Mouse (Mus musculus): ENCODE results near the gene Pxdn.

Pxdn gene

DNA sequence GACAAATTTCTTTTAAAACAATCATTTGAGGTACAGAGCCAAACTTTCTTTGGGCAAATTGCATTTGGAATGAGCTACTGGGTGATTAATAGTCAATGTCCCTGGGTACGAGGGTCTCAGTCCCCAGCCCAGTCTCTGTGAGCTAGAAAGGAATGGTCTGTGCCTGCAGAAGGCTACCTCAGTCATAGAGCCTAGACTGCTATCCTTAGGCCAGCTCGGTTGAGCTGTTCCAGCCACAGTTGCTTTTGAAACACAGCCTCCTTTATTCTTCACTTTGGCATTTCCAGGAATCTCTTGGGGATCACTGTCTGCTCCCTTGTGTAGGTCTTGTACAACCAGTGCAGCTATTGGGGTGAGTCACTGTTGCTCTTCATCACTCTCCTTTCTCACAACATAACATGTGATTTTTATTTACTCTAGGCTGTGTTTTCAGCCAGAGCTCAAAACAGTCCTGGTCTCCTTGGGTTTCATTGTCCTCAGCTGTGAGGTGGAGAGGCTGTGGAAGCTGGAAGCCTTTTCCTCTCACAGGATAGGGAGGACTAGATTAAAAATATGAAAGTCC, 86.9 kb downstream of the Pxdn start:
- no peak for DNase-seq (ENCODE audit: low read depth)

DNA sequence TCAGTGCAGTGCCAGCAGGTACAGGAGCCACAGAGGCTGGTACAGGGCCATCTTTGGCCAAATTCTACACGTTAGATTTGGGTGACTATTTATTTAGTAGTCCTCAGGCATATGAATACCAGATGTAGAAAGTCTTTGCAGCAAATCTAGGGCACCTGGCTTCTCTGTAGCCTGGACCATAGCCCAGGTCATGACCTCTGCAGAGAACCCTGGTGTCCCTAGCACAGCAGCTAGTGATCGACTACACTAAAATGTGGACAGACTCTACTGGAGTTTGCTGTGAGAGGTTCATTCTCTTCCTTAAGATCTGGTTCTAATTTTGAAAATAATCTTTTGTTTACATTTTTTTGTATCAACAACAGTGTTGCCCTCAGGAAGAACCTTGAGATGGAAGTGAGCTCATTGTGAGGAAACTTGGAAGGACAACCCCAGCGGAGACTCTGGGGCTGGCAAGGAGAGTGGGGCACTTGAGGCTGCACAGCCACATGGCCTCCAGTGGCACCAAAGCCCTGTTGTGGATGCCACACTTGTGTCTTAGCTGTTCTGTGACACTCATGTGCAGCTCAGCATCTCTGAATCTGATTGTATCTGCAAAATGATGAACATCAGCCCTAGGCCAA, 90.4 kb downstream of the Pxdn start:
- DNase-seq (ENCODE audit: low read depth) = no peak

DNA sequence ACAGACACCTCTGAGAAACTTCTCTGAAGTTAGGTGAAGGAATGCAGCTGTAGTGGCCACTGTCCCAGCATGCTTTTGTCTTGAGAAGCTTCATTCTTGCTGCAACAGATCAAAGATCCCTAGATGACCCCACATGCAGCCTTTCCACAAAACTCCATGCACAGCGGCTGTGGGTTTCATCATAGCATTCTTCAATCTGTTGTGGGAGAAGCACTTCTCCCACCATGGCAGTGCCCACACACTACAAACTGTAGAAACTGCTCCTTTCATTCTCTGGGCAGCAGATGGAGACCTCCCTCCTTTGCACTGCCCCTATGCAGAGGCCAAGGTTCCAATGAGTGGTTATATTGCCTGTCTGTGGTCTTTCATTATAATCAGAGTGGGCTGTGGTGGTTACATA, 91.7 kb downstream of the Pxdn start:
- DNase-seq (ENCODE audit: low read depth) = no peak

DNA sequence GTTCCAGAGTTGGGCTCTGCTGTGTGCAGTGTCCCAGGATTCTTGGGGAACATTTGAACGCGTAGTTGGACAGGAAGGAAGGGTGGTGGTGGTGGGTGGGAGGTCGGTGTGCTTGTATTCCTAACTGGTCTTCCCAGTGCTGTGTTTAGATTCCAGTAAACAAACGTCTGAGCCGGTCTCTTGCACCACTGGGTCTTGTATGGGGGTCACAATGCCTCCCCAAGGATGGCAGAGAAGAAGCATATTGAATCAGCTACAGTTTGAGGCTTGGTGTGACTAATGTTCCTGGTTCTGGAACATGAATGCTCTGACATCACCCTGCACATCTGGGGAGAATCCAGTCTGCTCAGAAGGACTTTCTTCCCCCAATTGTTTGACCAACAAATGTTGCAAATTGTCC, 93.2 kb downstream of the Pxdn start:
- DNase-seq (ENCODE audit: low read depth) = no peak

DNA sequence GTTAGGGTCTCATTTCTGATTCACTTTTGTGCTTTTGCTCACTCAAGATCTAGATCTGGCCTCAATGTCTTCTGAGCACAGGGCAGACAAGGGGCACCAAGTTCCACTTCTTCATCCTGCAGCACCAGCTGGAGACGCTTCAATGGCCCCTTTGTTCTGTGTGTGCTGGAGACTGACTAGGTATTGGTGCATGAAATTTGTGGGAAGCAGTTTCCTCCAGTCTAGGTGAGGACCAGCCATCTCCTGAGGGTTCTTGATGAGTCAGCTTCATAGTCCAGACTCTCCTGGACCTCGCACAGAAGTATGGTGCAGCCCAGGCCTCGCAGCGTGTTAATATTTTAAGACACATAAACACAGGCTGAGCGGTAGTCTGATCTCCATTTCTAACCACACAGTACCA, 97.3 kb downstream of the Pxdn start:
- DNase-seq (ENCODE audit: low read depth) = no peak

DNA sequence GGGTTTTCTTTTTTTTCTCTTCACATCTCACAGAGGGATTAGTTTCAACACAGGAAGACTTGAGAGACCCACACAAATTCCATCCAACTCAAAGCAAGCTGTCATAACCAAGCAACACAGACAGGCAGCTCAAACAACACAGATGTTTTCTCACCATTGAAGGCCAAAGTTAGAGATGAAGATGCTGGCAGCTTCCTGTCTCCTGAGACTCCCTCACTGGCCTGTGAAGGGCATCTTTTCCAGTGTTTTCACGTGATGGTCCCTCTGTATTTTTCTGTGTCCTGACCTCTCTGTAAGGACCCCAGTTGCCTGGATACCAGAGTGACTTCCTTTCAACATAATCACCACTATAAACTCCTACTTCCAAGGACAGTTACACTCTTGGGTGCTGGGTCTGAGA, 98.0 kb downstream of the Pxdn start:
- no peak for DNase-seq (ENCODE audit: low read depth)

DNA sequence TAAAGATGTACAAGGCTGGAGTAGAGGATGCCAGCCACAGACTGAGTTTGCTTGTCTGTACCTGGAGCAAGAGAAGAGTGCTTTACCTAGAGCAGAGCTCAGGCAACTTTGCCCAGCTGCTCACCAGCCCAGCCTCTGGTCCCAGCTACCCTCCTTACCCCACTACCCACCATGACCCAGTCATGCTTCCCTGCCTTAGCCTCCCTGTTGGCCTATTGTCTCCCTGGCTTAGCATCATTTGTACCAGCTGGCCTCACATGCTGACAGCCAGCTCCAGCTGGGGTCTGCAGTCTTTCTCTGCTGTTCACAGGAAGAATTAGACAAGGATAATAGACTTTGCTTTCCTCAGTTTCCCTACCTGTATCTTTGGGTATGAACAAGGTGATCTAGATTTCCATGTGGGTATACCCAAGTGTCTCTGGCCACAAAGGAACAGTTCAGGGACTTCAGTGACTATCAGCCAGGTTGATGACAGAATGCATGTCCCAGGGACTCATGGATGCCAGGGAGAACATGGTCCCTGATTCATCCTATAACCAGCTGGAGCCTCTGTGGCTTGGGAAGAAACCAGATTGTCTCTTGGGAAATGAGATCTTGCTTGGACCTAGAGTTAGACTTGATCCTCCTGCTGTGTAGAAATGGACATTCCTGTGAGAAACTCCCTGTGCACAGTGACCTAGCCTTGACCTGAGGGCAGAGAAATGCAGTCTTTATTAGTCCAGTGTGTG, 98.6 kb downstream of the Pxdn start:
- no peak for DNase-seq (ENCODE audit: low read depth)

DNA sequence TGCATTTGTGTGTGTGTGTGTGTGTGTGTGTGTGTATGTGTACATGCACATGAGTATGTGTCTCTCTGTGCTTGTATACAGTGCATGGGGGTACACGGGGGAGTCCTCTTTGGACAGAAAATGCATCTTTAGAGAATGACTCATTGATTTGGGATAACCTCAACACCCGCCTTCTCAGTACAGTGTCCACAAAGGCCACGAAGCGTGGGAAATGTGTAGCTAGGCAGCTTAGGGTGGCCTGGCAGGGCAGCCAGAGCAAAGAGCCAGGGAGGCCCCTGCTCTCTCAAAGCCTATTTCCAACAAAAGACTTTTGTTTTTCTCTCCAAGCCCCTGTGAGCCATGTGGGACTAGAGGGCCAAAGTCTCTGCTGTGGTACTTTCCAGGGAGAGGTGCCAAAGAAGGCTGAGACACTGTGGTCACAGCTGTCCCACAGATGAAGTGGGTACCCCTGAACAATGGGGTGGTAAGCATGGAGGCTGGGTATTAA, 99.2 kb downstream of the Pxdn start:
- no peak for DNase-seq (ENCODE audit: low read depth)

DNA sequence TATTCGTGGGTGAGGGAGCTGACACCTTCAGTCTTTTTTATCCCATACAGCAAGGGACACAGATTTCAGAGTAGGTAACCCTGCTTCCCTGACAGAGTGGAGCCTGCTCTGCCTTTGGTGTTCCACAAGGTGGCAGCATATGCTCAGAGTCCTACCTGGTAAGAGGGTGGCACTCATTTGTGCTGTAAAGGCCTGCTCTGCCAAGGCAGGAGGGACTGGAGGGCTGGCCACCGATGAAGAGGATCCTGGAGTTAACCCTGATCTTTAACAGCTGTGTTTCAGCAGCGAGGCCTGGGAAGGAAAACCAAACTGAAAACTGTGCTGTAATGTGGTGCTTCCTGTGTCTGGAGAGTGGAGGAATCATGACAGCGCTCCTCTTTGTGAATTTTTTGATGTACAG, 102.2 kb downstream of the Pxdn start:
- no peak for DNase-seq (ENCODE audit: low read depth)

DNA sequence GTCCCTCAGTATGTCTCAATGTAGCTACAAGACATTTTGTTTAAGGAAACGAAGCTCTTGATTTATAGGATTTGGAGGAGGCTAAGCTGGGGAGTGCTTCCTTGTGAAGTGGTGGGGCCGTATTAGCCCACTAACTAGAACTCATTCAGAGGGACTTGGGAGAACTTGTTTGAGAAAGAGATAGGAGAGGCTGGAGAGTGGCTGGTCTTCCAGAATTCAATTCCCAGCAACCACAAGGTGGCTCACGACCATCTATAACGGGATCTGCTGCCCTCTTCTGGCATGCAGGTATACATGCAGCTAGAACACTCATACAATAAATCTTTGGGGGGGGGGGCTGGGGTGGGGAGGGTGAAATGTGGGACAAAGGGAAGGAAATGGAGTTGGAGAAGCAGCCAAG, 102.7 kb downstream of the Pxdn start:
- DNase-seq (ENCODE audit: low read depth) = no peak

DNA sequence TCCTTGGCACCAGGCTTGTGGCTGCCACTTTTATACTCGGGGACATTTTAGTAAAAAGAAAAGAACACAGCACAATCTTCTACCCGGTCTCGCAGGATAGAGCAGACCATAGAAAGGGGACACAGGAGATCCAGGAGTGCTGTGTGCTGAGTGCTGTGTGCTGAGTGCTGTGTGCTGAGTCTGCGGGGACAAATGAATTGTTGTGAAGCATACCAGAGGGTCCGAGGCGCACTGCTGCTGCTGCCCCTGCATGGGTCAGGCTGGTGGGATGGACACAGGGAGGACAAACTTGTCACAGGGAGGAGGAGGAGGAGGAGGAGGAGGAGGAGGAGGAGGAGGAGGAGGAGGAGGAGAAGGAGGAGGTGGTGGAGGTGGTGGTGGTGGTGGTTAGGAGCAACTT, 111.4 kb downstream of the Pxdn start:
- no peak for DNase-seq (ENCODE audit: low read depth)

DNA sequence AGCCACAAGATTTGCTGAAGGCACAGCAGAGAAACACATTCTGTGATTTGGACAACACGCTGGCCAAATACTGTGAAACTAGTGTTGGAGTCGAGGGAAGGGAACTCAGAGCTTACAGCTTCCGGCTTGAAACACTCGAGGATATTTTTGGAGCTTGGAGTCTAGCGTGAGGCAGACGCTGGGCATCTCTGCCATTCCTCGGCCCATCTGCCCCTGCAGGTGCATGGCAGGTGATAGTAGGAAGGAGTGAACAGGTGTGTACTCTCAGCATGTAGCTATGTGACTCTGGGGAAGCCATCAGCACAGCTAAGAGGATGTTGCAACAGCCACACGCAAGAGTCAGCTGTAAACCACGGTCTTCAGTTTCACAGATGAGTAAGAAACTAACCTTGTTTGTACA, 112.4 kb downstream of the Pxdn start:
- DNase-seq (ENCODE audit: low read depth) = no peak

DNA sequence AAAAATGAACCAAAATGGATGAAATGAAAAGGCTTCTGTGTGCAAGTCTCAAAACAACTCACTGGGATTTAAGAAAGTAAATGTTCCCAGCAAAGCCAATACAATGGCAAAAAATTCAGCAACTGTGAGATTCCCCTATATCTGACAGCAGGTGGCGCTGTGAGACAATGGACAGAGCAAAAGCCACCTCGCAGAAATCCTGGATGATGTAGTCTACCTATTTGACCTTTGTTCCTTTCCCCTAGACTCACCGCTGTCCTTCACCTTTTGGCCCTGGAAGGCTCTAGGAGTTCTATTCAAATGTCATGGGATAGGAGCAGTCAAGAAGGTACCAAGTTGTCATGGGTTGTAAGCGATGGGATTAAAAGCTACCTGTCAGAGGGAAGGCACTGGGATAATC, 112.8 kb downstream of the Pxdn start:
- DNase-seq (ENCODE audit: low read depth) = no peak

DNA sequence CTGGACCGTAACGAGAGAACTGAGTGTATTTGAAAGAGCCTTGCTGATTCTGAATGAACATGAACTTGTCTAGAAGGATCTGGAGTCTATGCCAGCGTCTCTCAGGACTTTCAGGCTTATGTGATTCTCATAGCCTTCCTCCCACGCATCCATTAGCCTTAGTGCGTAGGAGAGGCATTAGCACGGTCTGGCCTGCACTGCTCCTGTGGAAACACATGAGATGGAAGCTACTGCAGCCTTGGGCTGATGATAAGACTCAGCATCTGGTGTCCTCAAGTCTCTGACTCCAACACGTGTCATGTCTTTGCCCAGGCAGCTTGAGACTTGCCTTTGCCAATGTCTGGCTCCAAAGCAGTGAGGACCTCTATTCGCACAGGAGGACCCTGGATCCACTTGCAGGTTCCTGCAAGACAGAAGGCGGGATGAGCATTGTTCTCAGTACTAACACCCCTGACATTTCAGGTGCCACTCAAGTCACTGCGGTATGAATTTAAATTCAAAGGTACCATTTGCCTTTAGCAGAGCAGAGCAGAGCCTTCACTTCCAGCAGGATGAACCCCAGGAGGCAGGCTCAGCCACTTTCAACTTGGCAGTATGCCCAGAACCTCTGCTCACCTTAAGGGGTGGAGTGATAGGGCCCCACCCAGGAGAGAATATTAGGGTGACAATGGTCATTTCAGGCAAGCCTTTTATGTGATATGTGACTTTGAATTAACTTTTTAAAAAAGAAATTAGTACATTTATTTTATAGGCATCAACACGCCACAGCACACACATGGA, 117.5 kb downstream of the Pxdn start:
- no peak for DNase-seq (ENCODE audit: low read depth)

DNA sequence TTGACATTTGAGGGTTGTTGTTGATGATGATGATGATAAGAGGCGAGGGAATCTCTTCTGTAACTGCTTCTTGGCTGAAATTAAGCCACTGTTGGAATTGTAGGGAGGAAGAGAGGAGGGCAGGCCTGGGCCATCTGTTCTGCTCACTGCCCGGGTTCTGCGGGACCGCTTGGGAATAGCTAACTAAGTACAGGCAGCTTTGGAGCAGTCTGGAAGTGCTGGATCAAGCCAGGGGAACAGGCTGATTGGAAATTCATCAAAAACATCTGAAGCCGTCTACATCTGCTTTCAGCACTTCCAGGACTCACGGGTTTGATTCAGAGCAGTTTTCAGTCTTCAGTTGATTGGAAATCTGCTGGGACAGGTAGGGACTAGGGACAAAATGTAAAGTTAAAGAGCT, 120.6 kb downstream of the Pxdn start:
- no peak for DNase-seq (ENCODE audit: low read depth)

DNA sequence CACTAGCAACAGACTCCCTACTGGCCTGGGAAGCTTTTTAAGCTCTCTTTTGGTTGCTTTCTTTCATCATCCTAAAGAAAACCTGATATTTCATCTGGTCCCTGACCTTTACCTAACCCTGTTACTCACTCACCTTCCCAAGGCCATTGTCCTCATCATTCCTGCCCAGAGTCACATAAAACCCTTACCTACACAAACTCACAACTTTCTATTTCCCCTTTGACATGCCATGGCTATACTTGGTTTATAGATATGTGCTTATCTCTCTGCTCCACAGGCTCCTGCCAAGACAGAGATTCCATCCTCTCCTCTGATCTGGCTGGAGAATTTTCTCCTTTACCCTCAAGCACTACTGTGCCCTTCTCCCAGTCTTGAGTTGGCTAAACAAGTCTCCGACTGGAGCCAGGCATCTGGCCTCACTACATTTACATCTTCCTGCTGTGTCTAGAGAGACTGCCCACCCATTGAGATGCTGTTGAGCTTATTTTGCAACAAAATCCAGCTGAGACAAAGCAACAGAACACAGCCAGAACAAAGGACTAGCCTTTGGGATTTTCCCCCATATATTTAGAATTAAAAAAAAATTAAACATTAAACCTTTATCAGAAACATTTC, 124.2 kb downstream of the Pxdn start:
- DNase-seq (ENCODE audit: low read depth) = no peak

DNA sequence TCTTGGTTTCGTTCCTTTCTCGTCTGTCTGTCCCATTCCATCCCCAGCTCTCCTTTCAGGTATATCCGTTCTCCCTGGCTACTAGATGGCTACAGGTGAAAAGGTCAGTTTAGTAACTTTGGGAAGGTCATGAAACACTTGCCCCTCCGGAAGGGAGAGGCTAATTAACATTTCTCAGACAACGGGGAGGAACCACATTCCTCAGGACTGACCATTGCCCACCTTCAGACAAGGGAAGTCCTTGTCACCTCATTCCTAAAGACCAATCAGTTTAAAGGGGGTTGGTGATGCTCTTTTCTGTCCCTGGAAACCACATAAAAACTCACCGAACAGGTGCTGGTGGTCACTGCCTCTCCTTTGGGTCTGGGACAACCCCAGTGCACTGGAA, 124.7 kb downstream of the Pxdn start:
- no peak for DNase-seq (ENCODE audit: low read depth)

Data from naive thymus-derived CD4-positive, alpha-beta T cell, adult 2 months (primary cell).